Mouse (Mus musculus): ENCODE results near the gene Pif1. TPM values are rescaled to one million over a fixed set of nuclear protein-coding genes. Genes with fewer than 3 reads are reported as not detected.

The Pif1 gene
- polyA plus RNA-seq (2014; fragmentation: Nextera tagmentation; extraction: Ambion mirVana) = 13.3 and 15.0 TPM in 2 replicates

GRCm38 (mm10) chr9:65586406-65587269, at the start of gene Pif1:
Gene Pif1, plus strand, starts transcription at chr9:65587160.
- Histone ChIP-seq H3K27ac (replicated peaks; ENCODE audit: low read depth, low read length) (peak within 1 kb of the TSS; percentile 74), H3K4me2 (ENCODE audit: low read depth, severe bottlenecking) (peak within 1 kb of the TSS; percentile 74), H3K4me1 (ENCODE audit: control insufficient read depth, insufficient read depth, low read length) (peaks cover 11% of the 10 kb centered on the region), H3K9ac (ENCODE audit: low read length) (peak within 1 kb of the TSS; percentile 74), H3K27me3 (ENCODE audit: control insufficient read depth, insufficient read depth, low read length) (no peaks in the 10 kb centered on the region), H3K9me3 (ENCODE audit: control insufficient read depth, low read length) (no peaks in the 10 kb centered on the region), H3K36me3 (ENCODE audit: control insufficient read depth, insufficient read depth, low read length) (peaks cover 6% of the 10 kb centered on the region), H3K4me3 (ENCODE audit: low read depth, low read length) (peak within 1 kb of the TSS; percentile 75)
- WGBS = 11% methylated on average over 28 of the region's 28 CpGs
- DNase-seq (ENCODE audit: low spot score) = peak; percentile 90
- peak; percentile 74 for ATAC-seq (ENCODE audit: insufficient number of reproducible peaks, low FRiP score, low TSS enrichment, low read depth)

- DNase-seq (ENCODE audit: low spot score) (no peak), ATAC-seq (ENCODE audit: insufficient number of reproducible peaks, low FRiP score, low TSS enrichment, low read depth) (no peak)
- H3K27me3 ChIP-seq (ENCODE audit: control insufficient read depth, insufficient read depth, low read length) = no peaks in the 10 kb centered on the region
- H3K27ac ChIP-seq (replicated peaks; ENCODE audit: low read depth, low read length) = no peak overlapping the region
- H3K4me3 ChIP-seq (ENCODE audit: low read depth, low read length) = no peak overlapping the region
- no peak overlapping the region for H3K4me2 ChIP-seq (ENCODE audit: low read depth, severe bottlenecking)
- 92% methylated on average over 8 of the region's 8 CpGs for WGBS
- no peaks in the 10 kb centered on the region for H3K9me3 ChIP-seq (ENCODE audit: control insufficient read depth, low read length)
- no peaks in the 10 kb centered on the region for H3K36me3 ChIP-seq (ENCODE audit: control insufficient read depth, insufficient read depth, low read length)
- H3K9ac ChIP-seq (ENCODE audit: low read length) = no peak overlapping the region
- no peaks in the 10 kb centered on the region for H3K4me1 ChIP-seq (ENCODE audit: control insufficient read depth, insufficient read depth, low read length)
Measured at GRCm38 (mm10) chr9:65537901-65538630, 48.9 kb upstream of the Pif1 start.

- H3K36me3 ChIP-seq (ENCODE audit: control insufficient read depth, insufficient read depth, low read length) = no peaks in the 10 kb centered on the region
- H3K4me2 ChIP-seq (ENCODE audit: low read depth, severe bottlenecking) = no peak overlapping the region
- no peaks in the 10 kb centered on the region for H3K4me1 ChIP-seq (ENCODE audit: control insufficient read depth, insufficient read depth, low read length)
- no peak overlapping the region for H3K9ac ChIP-seq (ENCODE audit: low read length)
- DNase-seq (ENCODE audit: low spot score) (no peak), ATAC-seq (ENCODE audit: insufficient number of reproducible peaks, low FRiP score, low TSS enrichment, low read depth) (no peak)
- no peaks in the 10 kb centered on the region for H3K27me3 ChIP-seq (ENCODE audit: control insufficient read depth, insufficient read depth, low read length)
- no peak overlapping the region for H3K27ac ChIP-seq (replicated peaks; ENCODE audit: low read depth, low read length)
- no peak overlapping the region for H3K4me3 ChIP-seq (ENCODE audit: low read depth, low read length)
- no peaks in the 10 kb centered on the region for H3K9me3 ChIP-seq (ENCODE audit: control insufficient read depth, low read length)
- 86% methylated on average over 9 of the region's 9 CpGs for WGBS
Measured at GRCm38 (mm10) chr9:65539697-65540096, 47.3 kb upstream of the Pif1 start.

GRCm38 (mm10) chr9:65541126-65542068, 45.6 kb upstream of the Pif1 start:
- no peaks in the 10 kb centered on the region for H3K27me3 ChIP-seq (ENCODE audit: control insufficient read depth, insufficient read depth, low read length)
- no peak overlapping the region for H3K9ac ChIP-seq (ENCODE audit: low read length)
- WGBS = 64% methylated on average over 13 of the region's 13 CpGs
- H3K36me3 ChIP-seq (ENCODE audit: control insufficient read depth, insufficient read depth, low read length) = no peaks in the 10 kb centered on the region
- no peaks in the 10 kb centered on the region for H3K4me1 ChIP-seq (ENCODE audit: control insufficient read depth, insufficient read depth, low read length)
- DNase-seq (ENCODE audit: low spot score) = no peak
- H3K4me2 ChIP-seq (ENCODE audit: low read depth, severe bottlenecking) = no peak overlapping the region
- ATAC-seq (ENCODE audit: insufficient number of reproducible peaks, low FRiP score, low TSS enrichment, low read depth) = no peak
- no peaks in the 10 kb centered on the region for H3K9me3 ChIP-seq (ENCODE audit: control insufficient read depth, low read length)
- H3K27ac ChIP-seq (replicated peaks; ENCODE audit: low read depth, low read length) = no peak overlapping the region
- no peak overlapping the region for H3K4me3 ChIP-seq (ENCODE audit: low read depth, low read length)

- no peak overlapping the region for H3K27ac ChIP-seq (replicated peaks; ENCODE audit: low read depth, low read length)
- WGBS = 87% methylated on average over 7 of the region's 7 CpGs
- DNase-seq (ENCODE audit: low spot score) = no peak
- no peak overlapping the region for H3K9ac ChIP-seq (ENCODE audit: low read length)
- H3K4me2 ChIP-seq (ENCODE audit: low read depth, severe bottlenecking) = no peak overlapping the region
- no peaks in the 10 kb centered on the region for H3K36me3 ChIP-seq (ENCODE audit: control insufficient read depth, insufficient read depth, low read length)
- no peak for ATAC-seq (ENCODE audit: insufficient number of reproducible peaks, low FRiP score, low TSS enrichment, low read depth)
- no peaks in the 10 kb centered on the region for H3K27me3 ChIP-seq (ENCODE audit: control insufficient read depth, insufficient read depth, low read length)
- H3K4me1 ChIP-seq (ENCODE audit: control insufficient read depth, insufficient read depth, low read length) = no peaks in the 10 kb centered on the region
- H3K9me3 ChIP-seq (ENCODE audit: control insufficient read depth, low read length) = no peaks in the 10 kb centered on the region
- no peak overlapping the region for H3K4me3 ChIP-seq (ENCODE audit: low read depth, low read length)
Measured at GRCm38 (mm10) chr9:65542111-65542524, 44.8 kb upstream of the Pif1 start.

GRCm38 (mm10) chr9:65545635-65546412, 41.1 kb upstream of the Pif1 start:
- H3K9ac ChIP-seq (ENCODE audit: low read length) = no peak overlapping the region
- 78% methylated on average over 10 of the region's 10 CpGs for WGBS
- peaks cover 4% of the 10 kb centered on the region for H3K4me1 ChIP-seq (ENCODE audit: control insufficient read depth, insufficient read depth, low read length)

GRCm38 (mm10) chr9:65546413-65546695, 40.6 kb upstream of the Pif1 start:
- Histone ChIP-seq H3K9me3 (ENCODE audit: control insufficient read depth, low read length) (no peaks in the 10 kb centered on the region), H3K4me1 (ENCODE audit: control insufficient read depth, insufficient read depth, low read length) (peaks cover 9% of the 10 kb centered on the region), H3K27me3 (ENCODE audit: control insufficient read depth, insufficient read depth, low read length) (no peaks in the 10 kb centered on the region), H3K4me3 (ENCODE audit: low read depth, low read length) (no peak overlapping the region), H3K27ac (replicated peaks; ENCODE audit: low read depth, low read length) (no peak overlapping the region), H3K36me3 (ENCODE audit: control insufficient read depth, insufficient read depth, low read length) (no peaks in the 10 kb centered on the region), H3K9ac (ENCODE audit: low read length) (no peak overlapping the region; the same call in 1 of the 2 replicates), H3K4me2 (ENCODE audit: low read depth, severe bottlenecking) (no peak overlapping the region)
- no peak for ATAC-seq (ENCODE audit: insufficient number of reproducible peaks, low FRiP score, low TSS enrichment, low read depth)
- 74% methylated on average over 4 of the region's 4 CpGs for WGBS
- DNase-seq (ENCODE audit: low spot score) = no peak

More at GRCm38 (mm10) chr9:65545635-65546412, 41.1 kb upstream of the Pif1 start:
- ATAC-seq (ENCODE audit: insufficient number of reproducible peaks, low FRiP score, low TSS enrichment, low read depth) (no peak), DNase-seq (ENCODE audit: low spot score) (no peak)
- H3K27ac ChIP-seq (replicated peaks; ENCODE audit: low read depth, low read length) = no peak overlapping the region
- H3K4me3 ChIP-seq (ENCODE audit: low read depth, low read length) = no peak overlapping the region
- H3K9me3 ChIP-seq (ENCODE audit: control insufficient read depth, low read length) = no peaks in the 10 kb centered on the region
- no peaks in the 10 kb centered on the region for H3K27me3 ChIP-seq (ENCODE audit: control insufficient read depth, insufficient read depth, low read length)
- H3K4me2 ChIP-seq (ENCODE audit: low read depth, severe bottlenecking) = no peak overlapping the region
- no peaks in the 10 kb centered on the region for H3K36me3 ChIP-seq (ENCODE audit: control insufficient read depth, insufficient read depth, low read length)

Measured in limb, embryonic 11.5 days (tissue).